Mouse (Mus musculus): ENCODE measurements around the gene 4930432K21Rik. TPM values are rescaled to one million over a fixed set of nuclear protein-coding genes. Genes with fewer than 3 reads are reported as not detected.

Gene 4930432K21Rik
- 0.36 and 0.47 TPM in 2 replicates for polyA plus RNA-seq (2014; fragmentation: Nextera tagmentation; extraction: Ambion mirVana)

- peaks cover 8% of the 10 kb centered on the region for H3K4me1 ChIP-seq (replicated peaks; ENCODE audit: control insufficient read depth, insufficient read depth, low read length)
- ATAC-seq (replicated peaks; ENCODE audit: low FRiP score), result peak; percentile 93
- H3K27me3 ChIP-seq (replicated peaks; ENCODE audit: control insufficient read depth, insufficient read depth, low read length), result no peaks in the 10 kb centered on the region
- peak within 1 kb of the TSS; percentile 85 for H3K9ac ChIP-seq (ENCODE audit: low read depth, low read length)
- peak within 1 kb of the TSS; percentile 77 for H3K4me3 ChIP-seq (ENCODE audit: low read depth, low read length)
- peak; percentile 88 for DNase-seq (ENCODE audit: low spot score)
- 15% methylated on average over 49 of the region's 49 CpGs for WGBS
- H3K9me3 ChIP-seq (ENCODE audit: control insufficient read depth, low read length), result no peaks in the 10 kb centered on the region
- peak within 1 kb of the TSS; percentile 93 for H3K4me2 ChIP-seq
- H3K27ac ChIP-seq (ENCODE audit: low read depth, low read length), result no peak within 1 kb of the TSS
- H3K36me3 ChIP-seq (ENCODE audit: control insufficient read depth, insufficient read depth, low read length), result peaks cover 5% of the 10 kb centered on the region; the same call in 1 of the 2 replicates
Measured at GRCm38 (mm10) chr8:84147769-84148530, at the start of gene 4930432K21Rik, which contains the start of gene Cc2d1a. 4930432K21Rik (plus strand) TSS chr8:84148025. Cc2d1a (minus strand) TSS chr8:84147936.

- no peak overlapping the region for H3K9ac ChIP-seq (ENCODE audit: low read depth, low read length)
- H3K36me3 ChIP-seq (ENCODE audit: control insufficient read depth, insufficient read depth, low read length), result peaks cover 61% of the 10 kb centered on the region
- H3K9me3 ChIP-seq (ENCODE audit: control insufficient read depth, low read length), result no peaks in the 10 kb centered on the region
- H3K4me1 ChIP-seq (replicated peaks; ENCODE audit: control insufficient read depth, insufficient read depth, low read length), result peaks cover 6% of the 10 kb centered on the region
- ATAC-seq (replicated peaks; ENCODE audit: low FRiP score), result no peak
- no peak for DNase-seq (ENCODE audit: low spot score)
- H3K27me3 ChIP-seq (replicated peaks; ENCODE audit: control insufficient read depth, insufficient read depth, low read length), result no peaks in the 10 kb centered on the region
- 89% methylated on average over 7 of the region's 7 CpGs for WGBS
- H3K4me2 ChIP-seq, result no peak overlapping the region
- no peak overlapping the region for H3K27ac ChIP-seq (ENCODE audit: low read depth, low read length)
- no peak overlapping the region for H3K4me3 ChIP-seq (ENCODE audit: low read depth, low read length)
Measured at GRCm38 (mm10) chr8:84098376-84098775, 49.4 kb upstream of the 4930432K21Rik start.

- Histone ChIP-seq H3K9ac (ENCODE audit: low read depth, low read length) (no peak overlapping the region), H3K4me2 (no peak overlapping the region), H3K36me3 (ENCODE audit: control insufficient read depth, insufficient read depth, low read length) (peaks cover 35% of the 10 kb centered on the region), H3K4me3 (ENCODE audit: low read depth, low read length) (no peak overlapping the region), H3K27me3 (replicated peaks; ENCODE audit: control insufficient read depth, insufficient read depth, low read length) (no peaks in the 10 kb centered on the region), H3K4me1 (replicated peaks; ENCODE audit: control insufficient read depth, insufficient read depth, low read length) (peaks cover 12% of the 10 kb centered on the region), H3K27ac (ENCODE audit: low read depth, low read length) (no peak overlapping the region), H3K9me3 (ENCODE audit: control insufficient read depth, low read length) (no peaks in the 10 kb centered on the region)
- ATAC-seq (replicated peaks; ENCODE audit: low FRiP score) (no peak), DNase-seq (ENCODE audit: low spot score) (no peak)
- WGBS, result 92% methylated on average over 25 of the region's 25 CpGs
Measured at GRCm38 (mm10) chr8:84101476-84102270, 46.2 kb upstream of the 4930432K21Rik start.

GRCm38 (mm10) chr8:84103601-84104000 is 44.2 kb upstream of the 4930432K21Rik start:
- H3K9ac ChIP-seq (ENCODE audit: low read depth, low read length), result peak overlapping the region; percentile 80
- 49% methylated on average over 3 of the region's 3 CpGs for WGBS
- DNase-seq (ENCODE audit: low spot score) (no peak), ATAC-seq (replicated peaks; ENCODE audit: low FRiP score) (no peak)
- peak overlapping the region; percentile 78 for H3K4me3 ChIP-seq (ENCODE audit: low read depth, low read length)
- H3K36me3 ChIP-seq (ENCODE audit: control insufficient read depth, insufficient read depth, low read length), result peaks cover 18% of the 10 kb centered on the region
- H3K27ac ChIP-seq (ENCODE audit: low read depth, low read length), result no peak overlapping the region; the same call in 1 of the 2 replicates
- H3K9me3 ChIP-seq (ENCODE audit: control insufficient read depth, low read length), result no peaks in the 10 kb centered on the region
- H3K4me2 ChIP-seq, result peak overlapping the region; percentile 91
- H3K4me1 ChIP-seq (replicated peaks; ENCODE audit: control insufficient read depth, insufficient read depth, low read length), result peaks cover 12% of the 10 kb centered on the region
- no peaks in the 10 kb centered on the region for H3K27me3 ChIP-seq (replicated peaks; ENCODE audit: control insufficient read depth, insufficient read depth, low read length)

GRCm38 (mm10) chr8:84104221-84104620 is 43.6 kb upstream of the 4930432K21Rik start:
- DNase-seq (ENCODE audit: low spot score), result no peak

GRCm38 (mm10) chr8:84104697-84105609 is 42.9 kb upstream of the 4930432K21Rik start, which contains the start of gene Dcaf15:
Dcaf15 (minus strand) TSS chr8:84104768.
- peaks cover 12% of the 10 kb centered on the region for H3K4me1 ChIP-seq (replicated peaks; ENCODE audit: control insufficient read depth, insufficient read depth, low read length)
- peak within 1 kb of the TSS; percentile 91 for H3K4me2 ChIP-seq
- H3K27me3 ChIP-seq (replicated peaks; ENCODE audit: control insufficient read depth, insufficient read depth, low read length), result no peaks in the 10 kb centered on the region
- 9% methylated on average over 42 of the region's 42 CpGs for WGBS
- H3K4me3 ChIP-seq (ENCODE audit: low read depth, low read length), result peak within 1 kb of the TSS; percentile 78
- DNase-seq (ENCODE audit: low spot score) (peak; percentile 96), ATAC-seq (replicated peaks; ENCODE audit: low FRiP score) (peak; percentile 96)
- H3K27ac ChIP-seq (ENCODE audit: low read depth, low read length), result peak within 1 kb of the TSS; percentile 85
- peak within 1 kb of the TSS; percentile 80 for H3K9ac ChIP-seq (ENCODE audit: low read depth, low read length)
- peaks cover 16% of the 10 kb centered on the region; the same call in 1 of the 2 replicates for H3K36me3 ChIP-seq (ENCODE audit: control insufficient read depth, insufficient read depth, low read length)
- H3K9me3 ChIP-seq (ENCODE audit: control insufficient read depth, low read length), result no peaks in the 10 kb centered on the region

More at GRCm38 (mm10) chr8:84104221-84104620, 43.6 kb upstream of the 4930432K21Rik start:
- 2% methylated on average over 29 of the region's 29 CpGs for WGBS
- peaks cover 12% of the 10 kb centered on the region for H3K4me1 ChIP-seq (replicated peaks; ENCODE audit: control insufficient read depth, insufficient read depth, low read length)
- peak; percentile 82 for ATAC-seq (replicated peaks; ENCODE audit: low FRiP score)
- H3K4me2 ChIP-seq, result peak overlapping the region; percentile 91
- H3K27ac ChIP-seq (ENCODE audit: low read depth, low read length), result peak overlapping the region; percentile 85
- H3K9ac ChIP-seq (ENCODE audit: low read depth, low read length), result peak overlapping the region; percentile 80
- H3K9me3 ChIP-seq (ENCODE audit: control insufficient read depth, low read length), result no peaks in the 10 kb centered on the region
- peaks cover 16% of the 10 kb centered on the region; the same call in 1 of the 2 replicates for H3K36me3 ChIP-seq (ENCODE audit: control insufficient read depth, insufficient read depth, low read length)
- peak overlapping the region; percentile 78 for H3K4me3 ChIP-seq (ENCODE audit: low read depth, low read length)
- no peaks in the 10 kb centered on the region for H3K27me3 ChIP-seq (replicated peaks; ENCODE audit: control insufficient read depth, insufficient read depth, low read length)

- Histone ChIP-seq H3K9ac (ENCODE audit: low read depth, low read length) (no peak overlapping the region), H3K9me3 (ENCODE audit: control insufficient read depth, low read length) (no peaks in the 10 kb centered on the region), H3K4me1 (replicated peaks; ENCODE audit: control insufficient read depth, insufficient read depth, low read length) (peaks cover 12% of the 10 kb centered on the region), H3K4me3 (ENCODE audit: low read depth, low read length) (no peak overlapping the region), H3K36me3 (ENCODE audit: control insufficient read depth, insufficient read depth, low read length) (peaks cover 16% of the 10 kb centered on the region; the same call in 1 of the 2 replicates), H3K27ac (ENCODE audit: low read depth, low read length) (no peak overlapping the region), H3K4me2 (peak overlapping the region; percentile 74), H3K27me3 (replicated peaks; ENCODE audit: control insufficient read depth, insufficient read depth, low read length) (no peaks in the 10 kb centered on the region)
- ATAC-seq (replicated peaks; ENCODE audit: low FRiP score) (no peak), DNase-seq (ENCODE audit: low spot score) (no peak)
- 82% methylated on average over 2 of the region's 2 CpGs for WGBS
Measured at GRCm38 (mm10) chr8:84105676-84106075, 42.1 kb upstream of the 4930432K21Rik start.

Data from liver, embryonic 11.5 days (tissue).